Mouse (Mus musculus): ENCODE measurements around the gene Mansc1. TPM values are rescaled to one million over a fixed set of nuclear protein-coding genes. Genes with fewer than 3 reads are reported as not detected.

The Mansc1 gene
- polyA plus RNA-seq (2014; fragmentation: Illumina TruSeq; extraction: RNeasy Lipid Tissue Mini Kit (QIAGEN cat#74804); ENCODE audit: low read depth, low replicate concordance) = 0.20 TPM

GRCm38 (mm10) chr6:134631947-134632687 lies at the start of gene Mansc1:
Mansc1 (minus strand) TSS chr6:134632488.

GRCm38 (mm10) chr6:134639210-134639609 lies 6.9 kb upstream of the Mansc1 start, which contains the start of gene Borcs5:
Borcs5 (plus strand) TSS chr6:134639510.

DNA sequence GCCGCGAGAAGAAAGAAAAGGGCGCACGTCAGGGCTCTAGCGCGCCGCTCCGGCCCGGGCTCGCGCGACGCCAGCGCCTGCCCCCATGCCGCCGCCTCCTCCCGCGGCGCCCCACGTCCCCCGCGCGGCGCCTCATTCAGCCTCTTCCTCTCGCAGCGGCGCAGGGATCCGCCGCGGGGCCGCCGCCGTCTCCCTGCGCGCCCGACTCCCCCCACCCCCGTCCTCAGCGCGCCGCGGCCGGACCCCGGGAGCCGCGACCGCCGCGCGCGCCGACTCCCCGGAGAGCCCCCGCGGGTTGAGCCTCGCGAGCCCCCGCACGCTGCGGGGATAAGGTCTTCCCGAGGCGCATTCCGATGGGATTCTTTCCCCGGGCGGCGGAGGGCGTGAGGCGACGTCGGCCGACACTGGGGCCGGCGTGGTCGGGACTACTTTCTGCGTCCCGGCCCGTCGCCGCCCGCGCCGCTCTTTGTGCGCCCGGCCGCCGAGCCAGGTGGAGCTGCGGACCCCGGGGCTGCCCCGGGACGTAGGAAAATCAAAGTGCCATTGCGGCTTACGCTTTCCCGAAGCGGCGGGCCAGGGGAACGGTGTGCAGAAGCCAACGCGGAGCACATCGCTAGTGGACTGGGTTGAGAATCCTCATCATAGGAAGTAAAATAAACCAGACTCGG lies 65.3 kb downstream of the Mansc1 start, which contains the start of gene Lrp6:
Gene Lrp6, minus strand, starts transcription at position 148 of the 668 bp plus-strand sequence.

Other genes starting within 250 kb of the Mansc1 start
- gene Bcl2l14, start 236.2 kb downstream of the Mansc1 start, polyA plus RNA-seq (2014; fragmentation: Illumina TruSeq; extraction: RNeasy Lipid Tissue Mini Kit (QIAGEN cat#74804); ENCODE audit: low read depth, low replicate concordance) = 282 TPM
- gene Lrp6, start 65.5 kb downstream of the Mansc1 start, polyA plus RNA-seq (2014; fragmentation: Illumina TruSeq; extraction: RNeasy Lipid Tissue Mini Kit (QIAGEN cat#74804); ENCODE audit: low read depth, low replicate concordance) = 12.9 TPM
- gene Borcs5, start 7.0 kb upstream of the Mansc1 start, polyA plus RNA-seq (2014; fragmentation: Illumina TruSeq; extraction: RNeasy Lipid Tissue Mini Kit (QIAGEN cat#74804); ENCODE audit: low read depth, low replicate concordance) = 1.8 TPM
- 37.1 TPM for gene Dusp16, start 160.1 kb upstream of the Mansc1 start, polyA plus RNA-seq (2014; fragmentation: Illumina TruSeq; extraction: RNeasy Lipid Tissue Mini Kit (QIAGEN cat#74804); ENCODE audit: low read depth, low replicate concordance)
- gene Crebl2, start 197.7 kb upstream of the Mansc1 start, polyA plus RNA-seq (2014; fragmentation: Illumina TruSeq; extraction: RNeasy Lipid Tissue Mini Kit (QIAGEN cat#74804); ENCODE audit: low read depth, low replicate concordance) = 14.2 TPM

All from testis, adult 10 weeks (tissue).